Mouse (Mus musculus): ENCODE data around the gene 4933405L10Rik. TPM values are rescaled to one million over a fixed set of nuclear protein-coding genes. Genes with fewer than 3 reads are reported as not detected.
A peak's percentile ranks its signal among the peaks of the same experiment; 100 is the strongest.

The 4933405L10Rik gene
- polyA plus RNA-seq (2015; fragmentation: Nextera tagmentation; extraction: Ambion mirVana): 0.15 TPM in 1 of 2 replicates, not detected in the other

- peak within 1 kb of the TSS; percentile 96 for H3K4me2 ChIP-seq (replicated peaks)
- peaks cover 9% of the 10 kb centered on the region for H3K36me3 ChIP-seq
- ATAC-seq (replicated peaks): peak; percentile 84
- under 1% methylated on average over 55 of the region's 55 CpGs for WGBS
- H3K4me1 ChIP-seq: peaks cover 19% of the 10 kb centered on the region
- H3K4me3 ChIP-seq: peak within 1 kb of the TSS; percentile 61
- H3K27ac ChIP-seq (replicated peaks): no peak within 1 kb of the TSS
- H3K9ac ChIP-seq (replicated peaks): peak within 1 kb of the TSS; percentile 62
- H3K27me3 ChIP-seq: no peaks in the 10 kb centered on the region
- H3K9me3 ChIP-seq: no peaks in the 10 kb centered on the region
Observed at GRCm38 (mm10) chr8:105707498-105708403, at the start of gene 4933405L10Rik, which contains the start of gene Enkd1. TSS of gene 4933405L10Rik (plus strand) at chr8:105707655. TSS of gene Enkd1 (minus strand) at chr8:105708210.

GRCm38 (mm10) chr8:105661167-105661566 is 46.3 kb upstream of the 4933405L10Rik start:
- 82% methylated on average over 3 of the region's 3 CpGs for WGBS
- Histone ChIP-seq H3K9me3 (no peaks in the 10 kb centered on the region), H3K4me3 (no peak overlapping the region), H3K4me2 (replicated peaks) (no peak overlapping the region), H3K36me3 (peaks cover 26% of the 10 kb centered on the region), H3K27me3 (no peaks in the 10 kb centered on the region), H3K27ac (replicated peaks) (no peak overlapping the region), H3K9ac (replicated peaks) (no peak overlapping the region), H3K4me1 (no peaks in the 10 kb centered on the region)
- no peak for ATAC-seq (replicated peaks)

DNA sequence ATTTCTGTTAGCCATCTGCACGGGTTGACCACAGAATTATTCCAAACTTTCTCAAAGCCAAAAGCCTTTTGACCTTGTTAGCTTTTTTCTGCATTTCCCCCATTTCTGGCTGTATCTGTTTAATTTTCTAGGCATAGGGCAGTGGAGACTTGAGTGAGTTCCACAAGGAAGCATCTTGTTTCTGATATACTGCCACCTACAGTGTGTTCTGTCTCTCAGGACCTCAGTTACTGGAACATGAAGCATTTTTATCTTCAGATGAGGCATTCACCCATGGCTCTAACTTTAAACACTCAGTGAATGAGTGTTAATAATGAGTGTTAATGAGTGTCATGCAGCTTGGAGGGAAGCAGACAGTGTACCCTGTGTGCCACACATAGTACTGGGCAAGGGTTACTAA is 29.6 kb upstream of the 4933405L10Rik start:
- no peak overlapping the region for H3K4me2 ChIP-seq (replicated peaks)
- H3K36me3 ChIP-seq: peaks cover 89% of the 10 kb centered on the region
- H3K4me1 ChIP-seq: no peaks in the 10 kb centered on the region
- no peaks in the 10 kb centered on the region for H3K9me3 ChIP-seq
- H3K27me3 ChIP-seq: no peaks in the 10 kb centered on the region
- H3K27ac ChIP-seq (replicated peaks): no peak overlapping the region
- H3K4me3 ChIP-seq: no peak overlapping the region
- no peak for ATAC-seq (replicated peaks)
- no peak overlapping the region for H3K9ac ChIP-seq (replicated peaks)
- WGBS: 87% methylated on average over 1 of the region's 1 CpGs

DNA sequence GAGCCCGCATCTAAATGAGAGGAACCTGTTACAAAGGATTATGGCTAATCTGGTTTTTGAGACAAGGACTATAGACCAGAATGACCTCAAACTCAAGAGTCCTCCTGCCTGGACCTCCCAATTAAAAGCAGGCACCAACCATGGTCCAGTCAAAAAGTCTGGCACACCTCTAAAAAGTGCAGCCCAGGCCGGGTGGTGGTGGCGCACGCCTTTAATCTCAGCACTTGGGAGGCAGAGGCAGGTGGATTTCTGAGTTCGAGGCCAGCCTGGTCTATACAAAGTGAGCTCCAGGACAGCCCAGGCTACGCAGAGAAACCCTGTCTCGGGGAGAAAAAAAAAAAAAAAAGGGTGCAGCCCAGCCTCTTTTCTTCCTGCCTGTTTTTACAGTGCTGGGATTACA is 22.1 kb upstream of the 4933405L10Rik start:
- 83% methylated on average over 7 of the region's 7 CpGs for WGBS
- Histone ChIP-seq H3K27ac (replicated peaks) (no peak overlapping the region), H3K36me3 (peaks cover 42% of the 10 kb centered on the region), H3K27me3 (no peaks in the 10 kb centered on the region), H3K9ac (replicated peaks) (no peak overlapping the region), H3K4me3 (no peak overlapping the region), H3K9me3 (no peaks in the 10 kb centered on the region), H3K4me2 (replicated peaks) (no peak overlapping the region), H3K4me1 (no peaks in the 10 kb centered on the region)
- ATAC-seq (replicated peaks): no peak

GRCm38 (mm10) chr8:105685796-105686308 is 21.6 kb upstream of the 4933405L10Rik start, which contains the start of gene Carmil2:
TSS of gene Carmil2 (plus strand) at chr8:105686274.
- H3K4me1 ChIP-seq: no peaks in the 10 kb centered on the region
- H3K27ac ChIP-seq (replicated peaks): no peak within 1 kb of the TSS
- ATAC-seq (replicated peaks): no peak
- 13% methylated on average over 25 of the region's 26 CpGs for WGBS
- no peak within 1 kb of the TSS for H3K9ac ChIP-seq (replicated peaks)
- H3K4me2 ChIP-seq (replicated peaks): no peak within 1 kb of the TSS
- peaks cover 37% of the 10 kb centered on the region for H3K36me3 ChIP-seq
- no peaks in the 10 kb centered on the region for H3K27me3 ChIP-seq
- H3K9me3 ChIP-seq: no peaks in the 10 kb centered on the region
- no peak within 1 kb of the TSS for H3K4me3 ChIP-seq

DNA sequence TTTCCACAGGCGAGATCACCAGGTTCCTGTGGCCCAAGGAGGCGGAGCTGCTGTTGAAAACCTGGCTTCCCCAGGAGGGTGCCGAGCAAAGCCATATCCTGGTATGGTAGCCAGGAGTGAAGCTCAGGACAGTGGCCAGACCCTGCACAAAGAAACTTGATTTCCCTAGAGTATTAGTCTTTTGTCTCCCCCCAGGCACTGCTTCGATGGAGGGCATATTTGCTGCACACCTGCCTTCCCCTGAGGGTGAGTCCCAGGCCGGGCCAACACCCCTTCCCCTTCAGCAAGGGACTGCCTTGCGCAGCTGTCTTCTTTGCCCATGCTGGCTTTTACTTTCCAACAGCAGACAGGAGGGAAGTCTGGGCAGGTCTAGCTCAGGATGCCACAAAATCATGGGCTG is 20.9 kb upstream of the 4933405L10Rik start:
- 66% methylated on average over 6 of the region's 6 CpGs for WGBS
- Histone ChIP-seq H3K4me1 (no peaks in the 10 kb centered on the region), H3K4me2 (replicated peaks) (no peak overlapping the region), H3K27me3 (no peaks in the 10 kb centered on the region), H3K27ac (replicated peaks) (no peak overlapping the region), H3K4me3 (no peak overlapping the region), H3K9ac (replicated peaks) (no peak overlapping the region), H3K36me3 (peaks cover 30% of the 10 kb centered on the region), H3K9me3 (no peaks in the 10 kb centered on the region)
- ATAC-seq (replicated peaks): no peak

GRCm38 (mm10) chr8:105687512-105687911 is 19.9 kb upstream of the 4933405L10Rik start:
- Histone ChIP-seq H3K4me3 (no peak overlapping the region), H3K9me3 (no peaks in the 10 kb centered on the region), H3K27me3 (no peaks in the 10 kb centered on the region), H3K27ac (replicated peaks) (no peak overlapping the region), H3K9ac (replicated peaks) (no peak overlapping the region), H3K4me1 (no peaks in the 10 kb centered on the region), H3K36me3 (peaks cover 22% of the 10 kb centered on the region), H3K4me2 (replicated peaks) (no peak overlapping the region)
- 60% methylated on average over 8 of the region's 8 CpGs for WGBS
- ATAC-seq (replicated peaks): no peak

- Histone ChIP-seq H3K36me3 (peaks cover 14% of the 10 kb centered on the region), H3K4me1 (no peaks in the 10 kb centered on the region), H3K27me3 (no peaks in the 10 kb centered on the region), H3K9ac (replicated peaks) (no peak overlapping the region), H3K27ac (replicated peaks) (no peak overlapping the region), H3K4me3 (no peak overlapping the region), H3K9me3 (no peaks in the 10 kb centered on the region), H3K4me2 (replicated peaks) (no peak overlapping the region)
- 80% methylated on average over 14 of the region's 14 CpGs for WGBS
- no peak for ATAC-seq (replicated peaks)
Observed at GRCm38 (mm10) chr8:105688242-105688752, 19.2 kb upstream of the 4933405L10Rik start.

DNA sequence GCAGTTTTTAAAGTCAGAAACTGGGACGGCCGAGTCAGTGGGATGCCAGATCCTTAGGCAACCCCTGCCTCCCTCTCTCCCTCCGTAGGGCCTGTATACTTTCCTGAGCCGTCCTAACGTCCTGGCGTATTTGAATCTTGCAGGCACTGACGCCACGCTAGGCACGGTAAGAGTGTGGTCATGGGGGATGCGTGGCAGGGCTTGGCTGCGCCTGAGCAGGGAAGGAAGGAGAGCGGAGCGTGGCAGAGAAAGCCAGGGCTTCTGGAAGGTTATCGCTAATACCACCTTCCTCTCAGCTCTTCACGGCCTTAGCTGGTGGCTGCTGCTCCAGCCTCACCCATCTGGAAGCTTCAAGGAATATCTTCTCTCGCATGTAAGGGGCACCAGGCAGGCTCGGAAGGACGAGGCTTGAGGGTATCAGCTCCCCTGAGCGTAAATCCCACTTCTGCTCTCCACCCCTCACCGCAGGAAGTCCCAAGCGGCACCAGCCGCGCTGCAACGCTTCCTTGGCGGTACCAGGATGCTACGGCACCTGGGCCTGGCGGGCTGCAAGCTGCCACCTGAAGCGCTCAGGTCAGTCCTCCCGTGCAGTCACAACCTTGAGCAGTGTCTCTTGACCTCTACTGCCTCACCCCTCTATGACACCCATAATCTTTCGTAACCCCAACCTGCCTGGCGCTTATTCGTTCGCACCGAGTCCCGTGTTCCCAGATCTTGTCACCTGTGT is 18.0 kb upstream of the 4933405L10Rik start:
- 62% methylated on average over 35 of the region's 35 CpGs for WGBS

DNA sequence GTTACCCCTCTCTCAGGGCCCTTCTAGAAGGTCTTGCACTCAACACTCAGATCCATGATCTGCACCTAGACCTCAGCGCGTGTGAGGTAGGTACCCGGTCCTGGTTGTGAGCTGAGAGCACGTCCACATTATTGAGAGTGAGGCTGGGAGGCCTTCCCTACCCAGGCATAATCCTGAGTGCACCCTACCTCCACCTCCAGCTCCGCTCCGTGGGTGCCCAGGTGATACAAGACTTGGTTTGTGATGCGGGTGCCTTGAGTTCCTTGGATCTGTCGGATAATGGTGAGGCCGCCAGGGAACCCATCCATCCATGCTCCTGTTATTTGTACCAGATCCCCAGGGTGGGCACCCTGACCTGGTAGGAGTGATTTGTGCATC is 17.5 kb upstream of the 4933405L10Rik start:
- H3K4me3 ChIP-seq: no peak overlapping the region
- H3K9ac ChIP-seq (replicated peaks): no peak overlapping the region
- no peak overlapping the region for H3K27ac ChIP-seq (replicated peaks)
- no peaks in the 10 kb centered on the region for H3K36me3 ChIP-seq
- peaks cover 10% of the 10 kb centered on the region for H3K4me1 ChIP-seq
- no peaks in the 10 kb centered on the region for H3K27me3 ChIP-seq
- H3K4me2 ChIP-seq (replicated peaks): no peak overlapping the region
- H3K9me3 ChIP-seq: no peaks in the 10 kb centered on the region
- 87% methylated on average over 9 of the region's 9 CpGs for WGBS
- ATAC-seq (replicated peaks): no peak

More for the DNA sequence above, 18.0 kb upstream of the 4933405L10Rik start:
- Histone ChIP-seq H3K36me3 (peaks cover 2% of the 10 kb centered on the region; the same call in 1 of the 2 replicates), H3K4me1 (peaks cover 4% of the 10 kb centered on the region), H3K4me2 (replicated peaks) (no peak overlapping the region), H3K27me3 (no peaks in the 10 kb centered on the region), H3K9ac (replicated peaks) (no peak overlapping the region), H3K4me3 (no peak overlapping the region), H3K27ac (replicated peaks) (no peak overlapping the region), H3K9me3 (no peaks in the 10 kb centered on the region)
- no peak for ATAC-seq (replicated peaks)

GRCm38 (mm10) chr8:105690978-105691377 is 16.5 kb upstream of the 4933405L10Rik start:
- Histone ChIP-seq H3K4me2 (replicated peaks) (no peak overlapping the region), H3K4me1 (peaks cover 16% of the 10 kb centered on the region), H3K9me3 (no peaks in the 10 kb centered on the region), H3K4me3 (no peak overlapping the region), H3K27me3 (no peaks in the 10 kb centered on the region), H3K27ac (replicated peaks) (no peak overlapping the region), H3K9ac (replicated peaks) (no peak overlapping the region), H3K36me3 (0 out of 2 replicates have a peak, but pooled peaks cover under 1% of the 10 kb centered on the region)
- 83% methylated on average over 14 of the region's 14 CpGs for WGBS
- ATAC-seq (replicated peaks): no peak
